Mouse (Mus musculus) liver, adult 2 months (tissue): ENCODE measurements around the gene Schip1.

ENCODE experiments used
- CTCF ChIP-seq: fragments of 200-500 bp; IDR thresholded peaks from 2 replicates; pipeline ENCODE4 v1.5.1; 2011; ENCODE audit warnings: low read depth, low read length, control low read depth
- POLR2A ChIP-seq: fragments of 200-500 bp; IDR thresholded peaks from 2 replicates; pipeline ENCODE4 v1.6.1; 2011; ENCODE audit warnings: low read length, control low read depth; ENCODE audit not compliant: insufficient read depth; ENCODE audit errors: extremely low read depth

- TF ChIP-seq CTCF (no peak), POLR2A (no peak)
These were observed 582.0 kb downstream of the Schip1 start for GRCm38 (mm10) chr3:68646387-68647130.
